Comparison of ENCODE assay signal across 18 mouse cellular contexts in genomic region chrX:41970096-41970495, GRCm38 (mm10).
"Had no signal": no experiment of that assay in that cellular context is flagged by ENCODE, and none has a peak within 500 bp of the region (broad histone marks: within the 10 kb centered on the region; RNA-seq: fewer than 3 reads in every experiment).

No protein-coding gene starts in this region.

- H3K9me3 ChIP-seq: midbrain, embryonic 12.5 days; neural tube, embryonic 13.5 days; neural tube, embryonic 15.5 days had no signal

- H3K4me3 ChIP-seq: midbrain, embryonic 10.5 days; midbrain, embryonic 12.5 days; myocyte; neural tube, embryonic 13.5 days; neural tube, embryonic 15.5 days had no signal

- DNase-seq: lung, embryonic 14.5 days; lung, postnatal 10 days; lung, postnatal 4 days; midbrain, embryonic 14.5 days; retina, postnatal 1 day; right cerebral cortex, adult 18-20 months; right cerebral cortex, postnatal 25 days; right cerebral cortex, postnatal 4 days; spleen, adult 18-20 months; thymus, adult 2 months; thymus, postnatal 25 days; thymus, postnatal 4 days had no signal

- ATAC-seq: midbrain, embryonic 16.5 days had no signal

- H3K9ac ChIP-seq: lung, embryonic 14.5 days; midbrain, embryonic 12.5 days; neural tube, embryonic 13.5 days; neural tube, embryonic 15.5 days had no signal

- H3K27ac ChIP-seq: midbrain, embryonic 10.5 days; midbrain, embryonic 12.5 days; neural tube, embryonic 13.5 days; neural tube, embryonic 15.5 days had no signal

- H3K4me1 ChIP-seq: midbrain, embryonic 10.5 days; midbrain, embryonic 12.5 days; neural tube, embryonic 13.5 days; neural tube, embryonic 15.5 days had no signal

- H3K4me2 ChIP-seq: lung, embryonic 14.5 days; midbrain, embryonic 12.5 days; neural tube, embryonic 13.5 days; neural tube, embryonic 15.5 days had no signal

- H3K36me3 ChIP-seq: midbrain, embryonic 10.5 days; midbrain, embryonic 12.5 days; neural tube, embryonic 13.5 days; neural tube, embryonic 15.5 days had no signal

- H3K27me3 ChIP-seq: midbrain, embryonic 12.5 days; neural tube, embryonic 13.5 days; neural tube, embryonic 15.5 days had no signal
